Mouse (Mus musculus) left cerebral cortex, adult 18-20 months (tissue): ENCODE results near the gene Efcab7. TPM values are rescaled to one million over a fixed set of nuclear protein-coding genes. Genes with fewer than 3 reads are reported as not detected.

ENCODE experiments used
- DNase-seq, 2 experiments: peaks; one replicate each; pipeline ENCODE4 v3.0.0; 2021 to 2022; ENCODE audit warnings: low spot score in 2 of 2, mixed read lengths in 1 of 2
- total RNA-seq, 2 experiments: library from RNA; stranded (reverse); gene quantifications; 2 replicates each; pipeline ENCODE4 v1.2.3; 2021

The Efcab7 gene
- total RNA-seq, 2 experiments from 2014 or later = 3.3 to 5.4 TPM

- no peak for DNase-seq
Measured at GRCm38 (mm10) chr4:99941655-99942414, 112.8 kb downstream of the Efcab7 start.

DNA sequence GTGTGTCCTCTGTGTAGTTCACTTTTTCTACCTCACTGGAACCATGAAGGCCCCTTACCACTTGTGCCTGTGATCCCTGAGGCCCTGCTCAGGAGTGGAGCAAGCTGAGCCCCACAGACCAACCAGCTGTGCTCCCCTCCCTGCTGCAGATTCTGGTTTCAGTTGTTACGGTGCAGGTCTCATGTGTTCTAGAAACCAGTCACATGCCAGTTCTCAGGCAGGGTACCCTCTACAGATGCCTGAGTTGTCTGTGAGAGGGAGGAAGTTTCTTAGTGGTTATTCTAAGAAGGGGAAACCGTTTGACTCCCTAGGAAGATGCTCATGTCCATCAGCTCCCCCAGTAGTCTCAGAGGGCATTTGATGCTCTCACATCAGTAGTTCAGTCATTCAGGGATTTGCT is 115.6 kb downstream of the Efcab7 start:
- no peak for DNase-seq

- DNase-seq = no peak
Measured at GRCm38 (mm10) chr4:99945011-99945410, 116.0 kb downstream of the Efcab7 start.

- no peak for DNase-seq
Measured at GRCm38 (mm10) chr4:99946516-99946915, 117.5 kb downstream of the Efcab7 start.

DNA sequence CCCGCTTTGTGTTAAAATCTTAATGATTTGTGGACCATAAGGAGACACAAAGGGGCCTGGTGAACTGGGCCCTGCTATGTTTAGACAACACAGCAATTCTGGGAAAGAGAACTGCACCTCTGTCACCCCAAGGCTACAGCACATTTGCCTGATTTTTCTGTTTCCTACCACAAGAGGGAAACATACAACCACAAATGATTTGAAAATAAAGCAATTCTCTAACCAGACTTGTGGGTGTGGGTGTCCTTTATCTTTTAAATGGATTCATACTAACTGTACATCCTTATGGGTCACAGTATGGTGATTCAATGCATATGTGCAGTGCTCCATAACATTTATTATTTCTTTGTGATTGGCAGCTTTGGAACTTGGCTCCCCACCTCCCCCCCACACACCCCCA is 118.2 kb downstream of the Efcab7 start:
- no peak for DNase-seq

- no peak for DNase-seq
Measured at GRCm38 (mm10) chr4:99947896-99948295, 118.9 kb downstream of the Efcab7 start.

- no peak for DNase-seq
Measured at GRCm38 (mm10) chr4:99953904-99954303, 124.9 kb downstream of the Efcab7 start.

DNA sequence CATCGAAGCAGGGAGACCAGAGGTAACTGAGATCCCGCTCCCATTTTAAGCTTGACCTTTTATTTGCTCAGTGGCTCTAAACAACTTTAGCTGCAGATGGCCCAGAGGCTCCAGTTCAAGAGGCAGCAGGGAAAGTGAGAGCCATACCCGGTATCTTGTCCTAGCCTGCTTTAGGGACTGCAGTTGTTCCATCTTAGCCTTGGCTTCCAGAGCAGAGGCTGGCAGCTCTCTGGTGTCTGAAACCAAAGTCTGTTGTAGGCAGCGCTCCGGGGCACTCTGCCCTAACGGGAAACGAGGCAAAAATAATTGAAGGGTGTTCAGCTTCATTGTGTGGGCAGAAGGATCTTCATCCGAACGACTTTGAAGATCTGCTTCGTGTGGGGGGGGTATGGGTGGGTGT is 126.4 kb downstream of the Efcab7 start:
- DNase-seq = no peak

- no peak for DNase-seq
Measured at GRCm38 (mm10) chr4:99957186-99957585, 128.2 kb downstream of the Efcab7 start.

- no peak for DNase-seq
Measured at GRCm38 (mm10) chr4:99958084-99958815, 129.3 kb downstream of the Efcab7 start.

DNA sequence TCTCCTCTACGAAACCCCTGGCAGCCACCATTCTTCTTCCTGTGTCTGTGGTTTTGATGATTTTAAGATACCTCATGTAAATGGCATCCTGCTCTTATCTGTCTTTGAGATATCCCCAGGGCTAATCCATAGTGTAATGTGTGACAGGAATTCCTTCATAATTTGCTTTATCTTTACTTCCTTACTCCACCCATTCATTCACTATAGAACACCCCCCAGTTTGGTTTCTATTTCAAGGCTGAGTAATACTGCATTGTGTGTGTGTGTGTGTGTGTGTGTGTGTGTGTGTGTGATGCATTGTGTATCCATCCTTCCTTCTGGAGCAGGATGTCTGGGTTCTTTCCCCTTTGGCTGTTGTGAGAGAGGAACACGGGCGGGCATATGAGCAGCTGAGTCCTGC is 130.3 kb downstream of the Efcab7 start:
- no peak for DNase-seq

Other genes with a start within 250 kb of the Efcab7 start
- gene Foxd3, start 172.9 kb upstream of the Efcab7 start, total RNA-seq = not detected
- 10 to 100 TPM in 1 of 2 experiments, 1 to 10 TPM in 1; 9.0 to 13.9 TPM for gene Alg6, start 113.5 kb upstream of the Efcab7 start, total RNA-seq
- 10 to 100 TPM; 54.8 to 55.3 TPM for gene Pgm1, start 100.2 kb downstream of the Efcab7 start, total RNA-seq
- 1 to 10 TPM; 3.3 to 5.6 TPM for gene Itgb3bp, start 100.6 kb downstream of the Efcab7 start, total RNA-seq